Mouse (Mus musculus) sigmoid colon, adult 10 weeks (tissue): ENCODE results near the gene Tlcd2. TPM values are rescaled to one million over a fixed set of nuclear protein-coding genes. Genes with fewer than 3 reads are reported as not detected.

Source experiments
- polyA plus RNA-seq: library from polyadenylated mRNA; stranded (reverse); fragments of 350-450 nt; fragmentation: Illumina TruSeq; extraction: RNeasy Lipid Tissue Mini Kit (QIAGEN cat#74804); gene quantifications from one replicate; pipeline ENCODE4 v1.2.3, GENCODE M21; 2014; ENCODE audit warnings: low read depth, low replicate concordance

Tlcd2 gene
- 8.8 TPM for polyA plus RNA-seq

DNA sequence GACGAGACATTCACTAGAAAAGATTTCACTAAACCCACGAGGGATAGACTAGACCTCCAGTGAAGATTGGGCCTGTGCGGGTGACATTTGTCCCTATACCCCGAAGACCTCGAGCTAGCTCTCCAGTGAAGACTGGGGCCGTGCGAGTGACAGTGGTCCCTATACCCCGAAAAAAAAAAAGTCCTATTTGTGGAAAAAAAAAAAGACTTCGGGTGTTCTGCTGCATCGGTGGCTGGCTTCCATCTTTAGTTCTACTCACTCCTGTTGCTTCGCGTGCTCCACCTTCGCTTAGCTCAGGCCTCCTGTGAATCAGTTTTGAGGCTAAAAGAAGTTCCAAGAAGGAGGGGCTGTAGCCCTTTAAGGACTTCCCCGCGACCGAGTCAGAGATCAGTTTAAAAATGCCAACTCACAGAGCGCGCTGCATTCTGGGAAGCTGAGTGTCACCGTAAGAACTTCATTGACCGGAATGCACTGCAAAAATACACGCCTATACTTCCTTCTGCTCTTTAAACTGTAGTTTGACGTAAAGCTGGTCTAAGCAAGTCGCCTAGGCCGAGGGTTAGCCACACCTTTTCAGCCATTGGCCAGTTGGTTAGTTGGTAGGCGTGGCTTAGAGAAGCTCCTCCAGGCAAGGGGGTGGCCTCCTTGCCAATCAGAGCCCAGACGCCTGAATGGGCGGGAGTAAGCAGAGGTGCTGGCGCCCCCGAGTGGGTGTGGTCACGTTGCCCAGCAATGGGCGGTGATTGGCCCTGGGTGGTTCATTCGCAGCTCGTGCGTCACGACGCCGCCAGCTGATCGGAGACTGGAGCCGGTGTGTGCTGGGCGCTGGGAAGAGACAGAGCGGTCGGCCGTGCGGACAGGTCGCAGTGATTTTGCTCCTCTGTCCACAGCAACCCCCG is at the start of gene Tlcd2:
Gene Tlcd2, plus strand, starts transcription at position 872 of the 899 bp plus-strand sequence.

DNA sequence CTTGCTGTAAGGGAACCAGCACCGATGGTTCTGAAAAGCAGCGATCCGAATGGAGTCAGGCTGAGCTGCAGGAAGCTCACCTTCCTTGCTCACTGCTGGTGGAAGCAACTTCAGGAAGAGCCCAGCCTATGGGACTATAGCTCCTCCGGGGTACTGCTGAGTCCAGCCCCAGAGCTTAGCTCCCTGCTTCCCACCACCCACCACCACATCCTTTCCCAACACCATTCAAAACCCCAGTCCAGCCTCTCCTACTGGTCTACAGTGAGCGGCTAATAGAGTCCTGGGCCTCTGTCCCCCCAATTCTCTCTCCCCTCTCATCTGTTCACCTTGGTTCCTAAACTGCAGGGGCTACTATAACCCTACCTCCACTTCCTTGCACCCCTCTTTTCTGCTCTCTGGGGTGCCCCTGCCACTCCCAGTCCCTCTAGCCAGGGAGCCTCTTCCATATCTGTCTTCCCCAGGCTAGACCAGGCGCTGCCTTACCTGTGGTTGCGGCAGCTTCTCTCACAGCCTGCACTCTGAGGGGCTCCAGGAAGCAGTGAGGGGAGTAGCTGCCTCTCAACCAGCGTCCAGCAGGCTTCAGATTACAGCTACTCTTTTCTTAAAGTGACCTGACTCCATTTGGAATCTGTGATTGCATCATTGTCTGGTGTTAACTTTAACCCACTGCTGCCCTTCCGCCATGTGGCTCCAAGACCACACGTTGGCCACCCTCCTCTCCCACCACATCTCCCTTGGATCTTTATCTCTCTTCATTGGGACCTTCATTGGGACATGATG is 39.3 kb upstream of the Tlcd2 start, which contains the start of gene Serpinf1:
Gene Serpinf1, minus strand, starts transcription at position 689 of the 780 bp plus-strand sequence.

DNA sequence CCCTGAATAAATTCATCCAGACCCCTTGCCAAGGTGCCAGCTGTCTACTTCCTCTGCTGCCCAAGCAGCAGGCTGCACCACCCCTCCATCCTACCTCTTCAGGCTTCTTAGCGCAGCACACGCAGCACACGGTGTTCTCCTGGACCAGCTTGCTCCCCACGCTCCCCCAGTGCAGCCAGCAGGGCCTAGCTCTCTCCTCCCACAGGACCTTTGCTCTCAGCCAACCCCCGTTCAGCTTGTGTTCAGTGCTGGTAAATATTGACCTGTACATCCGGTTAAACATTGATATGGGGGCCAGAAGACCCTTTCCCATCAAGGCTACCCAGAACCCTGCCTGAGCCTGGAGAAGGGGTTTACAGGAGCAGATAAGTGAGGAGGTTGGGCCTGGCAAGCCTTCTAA is 22.2 kb upstream of the Tlcd2 start, which contains the start of gene Serpinf2:
Gene Serpinf2, minus strand, starts transcription at position 229 of the 400 bp plus-strand sequence.

DNA sequence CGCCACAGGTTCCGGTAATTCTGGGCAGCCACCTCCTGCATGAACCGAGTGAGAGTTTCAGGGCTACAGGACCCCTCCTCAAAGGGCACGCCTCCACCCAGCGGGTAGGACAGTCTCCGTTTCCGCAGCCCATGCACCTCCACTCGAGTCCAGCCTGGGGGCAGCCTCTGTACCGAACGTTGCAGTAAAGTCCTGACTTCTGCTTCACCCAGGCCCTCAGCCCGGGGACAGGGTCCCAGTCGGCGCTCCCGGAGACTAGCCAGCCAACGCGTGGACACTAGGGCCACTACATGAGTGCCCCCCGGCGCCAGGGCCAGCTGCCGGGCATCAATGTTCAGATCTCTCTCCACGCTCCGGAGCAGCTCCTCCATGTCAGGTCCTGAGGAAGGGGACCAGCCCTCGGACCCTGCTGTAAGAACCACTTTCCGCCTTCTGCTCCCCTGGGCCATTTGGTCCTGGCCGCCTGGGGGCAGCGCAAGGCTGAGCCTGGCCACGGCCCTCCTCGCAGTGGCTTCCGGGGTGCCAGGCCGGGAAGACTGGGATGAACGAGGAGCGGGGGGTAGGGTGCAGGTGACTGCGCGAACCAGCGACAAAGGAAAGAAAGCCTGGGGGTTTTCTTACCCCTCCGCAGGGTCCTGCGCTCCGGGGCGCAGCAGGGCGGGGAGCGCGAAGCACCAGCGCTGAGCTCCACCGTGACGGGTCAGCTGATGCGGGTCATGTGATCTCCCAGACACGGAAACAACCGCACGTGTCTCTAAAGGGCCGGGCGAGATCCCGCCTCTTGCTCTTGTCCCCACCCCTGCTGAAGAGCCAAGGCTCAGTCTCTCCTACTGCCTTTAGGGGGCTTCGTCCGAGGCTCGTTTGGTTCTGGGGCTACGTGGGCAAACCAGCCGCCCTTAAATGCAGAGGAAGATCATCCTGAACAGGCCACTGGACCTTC is 7.3 kb upstream of the Tlcd2 start, which contains the start of gene Wdr81:
Gene Wdr81, minus strand, starts transcription at position 727 of the 940 bp plus-strand sequence.

DNA sequence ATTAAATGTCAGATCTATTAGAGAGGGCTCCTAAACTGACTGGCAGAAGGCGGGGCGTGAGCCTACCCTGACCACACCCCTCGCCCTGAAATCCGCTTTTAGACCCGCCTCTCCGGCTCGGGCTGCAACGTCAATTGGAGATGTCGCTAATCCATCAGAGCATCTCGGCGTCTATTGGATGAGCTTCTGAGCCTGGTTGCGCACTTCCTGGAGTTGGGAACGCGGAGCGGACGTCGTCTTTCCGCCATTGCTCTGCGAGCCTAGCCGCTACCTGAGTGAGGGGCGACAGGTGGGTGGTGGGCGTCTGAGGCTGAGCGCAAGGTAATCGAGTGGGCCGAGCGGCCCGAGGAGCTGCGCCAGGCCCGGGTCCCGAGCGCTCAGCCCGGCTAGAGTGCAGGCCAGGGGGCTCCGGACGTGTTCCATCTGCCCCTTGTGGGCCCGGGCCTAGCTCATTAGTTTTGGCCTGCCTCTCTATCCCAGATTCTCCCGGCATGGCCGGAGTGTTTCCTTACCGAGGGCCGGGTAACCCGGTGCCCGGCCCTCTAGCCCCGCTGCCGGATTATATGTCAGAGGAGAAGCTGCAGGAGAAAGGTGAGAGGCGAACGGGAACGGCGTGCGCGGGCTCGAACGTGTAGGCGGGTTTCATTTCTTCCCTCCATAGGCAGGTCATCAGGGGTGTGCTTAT is 25.2 kb downstream of the Tlcd2 start, which contains the start of gene Prpf8:
Gene Prpf8, plus strand, starts transcription at position 216 of the 685 bp plus-strand sequence.

DNA sequence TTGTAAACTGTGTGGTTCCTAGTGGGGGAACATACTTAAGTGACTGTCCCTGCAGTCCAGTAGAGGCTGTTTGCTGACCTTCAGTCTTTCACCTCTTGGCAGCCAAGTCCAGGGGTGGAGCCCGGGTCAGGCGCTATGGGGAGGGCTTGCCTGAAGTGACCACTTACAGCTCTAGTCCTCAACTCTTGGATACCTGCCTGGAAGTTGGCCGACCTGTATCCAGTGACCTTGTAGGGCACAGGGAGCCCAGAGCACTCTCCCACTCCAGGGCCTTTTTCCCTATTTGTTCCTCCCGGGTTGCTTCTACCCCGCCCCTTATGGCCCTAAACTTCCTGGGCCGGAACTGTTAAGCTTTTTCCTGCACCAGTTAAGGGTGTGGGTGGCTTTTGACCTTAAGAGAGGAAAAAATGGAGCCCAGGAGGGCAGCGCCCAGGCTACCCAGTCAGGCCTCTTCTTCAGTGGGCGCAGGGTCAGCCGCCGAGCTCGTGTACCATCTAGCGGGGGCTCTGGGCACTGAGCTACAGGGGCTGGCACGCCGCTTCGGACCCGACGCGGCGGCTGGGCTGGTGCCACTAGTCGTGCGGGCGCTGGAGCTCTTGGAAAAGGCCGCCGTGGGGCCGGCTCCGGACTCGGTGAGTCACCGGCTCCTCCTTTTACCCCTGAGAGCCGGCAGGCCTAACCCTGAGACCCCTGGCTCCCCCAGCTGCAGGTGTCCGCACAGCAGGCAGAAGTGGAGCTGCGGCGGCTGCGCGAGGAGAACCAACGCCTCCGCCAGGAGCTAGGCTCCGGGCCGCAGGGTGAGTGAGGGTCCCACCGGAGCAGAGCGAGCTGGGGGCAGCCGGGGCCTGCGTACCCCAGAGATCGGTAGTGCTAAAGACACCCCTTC is 48.5 kb downstream of the Tlcd2 start, which contains the start of gene Rilp:
Gene Rilp, plus strand, starts transcription at position 354 of the 886 bp plus-strand sequence.

DNA sequence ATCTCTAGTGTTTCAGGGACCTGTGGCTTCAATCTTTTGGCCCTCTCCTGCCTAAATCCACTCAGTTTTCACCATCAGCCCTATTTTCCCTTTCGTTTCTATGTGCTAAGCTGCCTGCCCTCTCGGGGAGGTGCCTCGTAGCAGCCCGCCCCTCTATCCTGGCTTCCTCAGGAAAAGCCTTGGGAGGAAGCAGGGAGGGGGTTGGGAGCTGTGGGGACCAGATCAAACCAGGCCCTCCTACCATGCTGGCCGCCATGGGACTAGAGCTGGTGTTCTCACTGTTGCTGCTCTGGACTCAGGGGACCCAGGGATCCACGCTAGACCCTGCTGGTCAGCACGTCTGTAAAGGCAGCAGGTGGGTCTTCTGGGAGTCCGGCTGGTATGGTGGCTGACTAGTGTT is 51.8 kb downstream of the Tlcd2 start, which contains the start of gene Scarf1:
Gene Scarf1, plus strand, starts transcription at position 205 of the 400 bp plus-strand sequence.

Other genes starting within 250 kb of the Tlcd2 start
- gene Rpa1, start 113.4 kb upstream of the Tlcd2 start, polyA plus RNA-seq: 25.2 TPM
- 2.5 TPM for gene Smyd4, start 113.3 kb upstream of the Tlcd2 start, polyA plus RNA-seq
- 1.6 TPM for gene Serpinf1, start 39.0 kb upstream of the Tlcd2 start, polyA plus RNA-seq
- not detected for gene Serpinf2, start 22.1 kb upstream of the Tlcd2 start, polyA plus RNA-seq
- gene Wdr81, start 7.0 kb upstream of the Tlcd2 start, polyA plus RNA-seq: 0.06 TPM
- 28.1 TPM for gene Prpf8, start 25.1 kb downstream of the Tlcd2 start, polyA plus RNA-seq
- gene Rilp, start 48.4 kb downstream of the Tlcd2 start, polyA plus RNA-seq: 0.47 TPM
- gene Scarf1, start 51.8 kb downstream of the Tlcd2 start, polyA plus RNA-seq: not detected
- gene Slc43a2, start 70.0 kb downstream of the Tlcd2 start, polyA plus RNA-seq: 2.4 TPM
- 235 TPM for gene Pitpna, start 126.4 kb downstream of the Tlcd2 start, polyA plus RNA-seq
- gene Inpp5k, start 169.3 kb downstream of the Tlcd2 start, polyA plus RNA-seq: 59.1 TPM
- 8.8 TPM for gene Myo1c, start 188.8 kb downstream of the Tlcd2 start, polyA plus RNA-seq
- 290 TPM for gene Crk, start 217.5 kb downstream of the Tlcd2 start, polyA plus RNA-seq